Mouse (Mus musculus) myocyte (in vitro differentiated cells): ENCODE measurements around the gene Il17rd. TPM values are rescaled to one million over a fixed set of nuclear protein-coding genes. Genes with fewer than 3 reads are reported as not detected.

ENCODE experiments used
- H3K27me3 ChIP-seq: one replicate; pipeline ENCODE4 v1.6.1; 2011; ENCODE audit not compliant: control insufficient read depth, insufficient read depth, insufficient read length
- H3K36me3 ChIP-seq: one replicate; pipeline ENCODE4 v1.6.1; 2011; ENCODE audit not compliant: control insufficient read depth, insufficient read depth
- H3K4me2 ChIP-seq: one replicate; pipeline ENCODE4 v1.6.1; 2011; ENCODE audit warnings: low read depth, control low read depth
- H3K4me3 ChIP-seq: one replicate; pipeline ENCODE4 v1.5.1; 2011; ENCODE audit warnings: mild to moderate bottlenecking, control low read depth, moderate library complexity
- H3K79me2 ChIP-seq: one replicate; pipeline ENCODE4 v1.6.1; 2011; ENCODE audit not compliant: control insufficient read depth, insufficient read depth
- H3ac ChIP-seq: one replicate; pipeline ENCODE4 v1.6.1; 2011; ENCODE audit not compliant: control insufficient read depth, insufficient read length
- CEBPB ChIP-seq: IDR thresholded peaks from 2 replicates; pipeline ENCODE4 v1.6.1; 2011; ENCODE audit warnings: mild to moderate bottlenecking, moderate library complexity; ENCODE audit not compliant: poor library complexity, insufficient read depth, severe bottlenecking
- E2F4 ChIP-seq: IDR thresholded peaks from one replicate; pipeline ENCODE4 v1.6.1; 2011; ENCODE audit warnings: mild to moderate bottlenecking, control low read depth, moderate library complexity; ENCODE audit not compliant: insufficient read depth
- MAX ChIP-seq: IDR thresholded peaks from one replicate; pipeline ENCODE4 v1.6.1; 2011; ENCODE audit warnings: low read depth, mild to moderate bottlenecking, control low read depth
- MYOD1 ChIP-seq, 3 experiments: IDR thresholded peaks; one replicate each; pipeline ENCODE4 v1.6.1; 2011; ENCODE audit warnings: control low read depth in 2 of 3, low read depth in 2 of 3, mild to moderate bottlenecking in 2 of 3, moderate library complexity in 1 of 3; ENCODE audit not compliant: insufficient read length in 2 of 3, control insufficient read depth in 1 of 3
- MYOG ChIP-seq, 3 experiments: IDR thresholded peaks; one replicate each; pipeline ENCODE4 v1.6.1; 2011; ENCODE audit warnings: control low read depth in 2 of 3, low read depth in 2 of 3, mild to moderate bottlenecking in 2 of 3; ENCODE audit not compliant: insufficient read length in 2 of 3, control insufficient read depth in 1 of 3, insufficient read depth in 1 of 3
- POLR2A ChIP-seq: IDR thresholded peaks from one replicate; pipeline ENCODE4 v1.6.1; 2011; ENCODE audit warnings: low read depth, mild to moderate bottlenecking, control low read depth, moderate library complexity; ENCODE audit not compliant: insufficient read length
- POLR2AphosphoS2 ChIP-seq: IDR thresholded peaks from one replicate; pipeline ENCODE4 v1.6.1; 2011; ENCODE audit warnings: low read depth, control low read depth; ENCODE audit not compliant: insufficient read length
- REST ChIP-seq: IDR thresholded peaks from one replicate; pipeline ENCODE4 v1.6.1; 2011; ENCODE audit warnings: mild to moderate bottlenecking, control low read depth, moderate library complexity; ENCODE audit not compliant: insufficient read depth, insufficient read length
- SRF ChIP-seq: IDR thresholded peaks from one replicate; pipeline ENCODE4 v1.6.1; 2011; ENCODE audit warnings: low read depth; ENCODE audit not compliant: control insufficient read depth, insufficient read length
- TCF12 ChIP-seq: IDR thresholded peaks from one replicate; pipeline ENCODE4 v1.6.1; 2011; ENCODE audit warnings: mild to moderate bottlenecking, control low read depth; ENCODE audit not compliant: poor library complexity, insufficient read depth, severe bottlenecking
- TCF3 ChIP-seq: IDR thresholded peaks from one replicate; pipeline ENCODE4 v1.6.1; 2011; ENCODE audit warnings: low read depth, control low read depth; ENCODE audit not compliant: insufficient read length
- USF1 ChIP-seq: IDR thresholded peaks from one replicate; pipeline ENCODE4 v1.6.1; 2011; ENCODE audit warnings: low read depth, mild to moderate bottlenecking, control low read depth, moderate library complexity
- polyA plus RNA-seq: library from polyadenylated mRNA; unstranded; fragments of >200 nt; fragmentation: generic; extraction: Trizol; gene quantifications from one replicate; pipeline ENCODE4 v1.2.1, GENCODE M21; 2012; ENCODE audit warnings: missing spikeins

Gene Il17rd
- polyA plus RNA-seq, 1 experiment, result 1.9 TPM

DNA sequence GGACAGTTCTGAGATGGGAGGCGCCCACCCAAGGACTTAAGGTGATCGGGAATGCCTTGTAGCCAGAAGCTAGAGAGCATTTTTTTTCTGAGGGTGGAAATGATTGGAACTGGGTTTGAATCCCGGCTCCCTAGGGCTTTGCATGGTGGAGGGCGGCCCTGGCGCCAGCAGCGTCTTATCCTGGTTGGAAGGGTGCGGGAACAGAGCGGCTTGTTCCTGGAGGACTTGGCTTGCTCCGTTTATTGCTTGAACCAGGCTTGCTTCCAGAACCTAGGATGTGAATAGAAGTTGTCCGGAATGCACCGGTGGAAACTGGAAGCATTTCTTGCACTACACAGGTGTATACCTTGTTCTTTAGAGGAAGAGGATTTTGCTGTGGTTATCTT is 76.5 kb downstream of the Il17rd start:
- Histone ChIP-seq H3K4me2 (peak overlapping the region; percentile 91), H3K4me3 (peak overlapping the region; percentile 42), H3K79me2 (no peaks in the 10 kb centered on the region), H3K36me3 (no peaks in the 10 kb centered on the region), H3K27me3 (no peaks in the 10 kb centered on the region), H3ac (no peak overlapping the region)
- TF ChIP-seq MAX (no peak), MYOG (IDR thresholded peaks at IDR 0.05; ENCODE audit: control insufficient read depth in 1 of 3, insufficient read depth in 1 of 3, insufficient read length in 2 of 3, low read depth in 2 of 3) (no peak), MYOD1 (IDR thresholded peaks at IDR 0.05; ENCODE audit: control insufficient read depth in 1 of 3, insufficient read length in 2 of 3, low read depth in 2 of 3) (no peak), USF1 (no peak), POLR2AphosphoS2 (no peak), REST (no peak)

DNA sequence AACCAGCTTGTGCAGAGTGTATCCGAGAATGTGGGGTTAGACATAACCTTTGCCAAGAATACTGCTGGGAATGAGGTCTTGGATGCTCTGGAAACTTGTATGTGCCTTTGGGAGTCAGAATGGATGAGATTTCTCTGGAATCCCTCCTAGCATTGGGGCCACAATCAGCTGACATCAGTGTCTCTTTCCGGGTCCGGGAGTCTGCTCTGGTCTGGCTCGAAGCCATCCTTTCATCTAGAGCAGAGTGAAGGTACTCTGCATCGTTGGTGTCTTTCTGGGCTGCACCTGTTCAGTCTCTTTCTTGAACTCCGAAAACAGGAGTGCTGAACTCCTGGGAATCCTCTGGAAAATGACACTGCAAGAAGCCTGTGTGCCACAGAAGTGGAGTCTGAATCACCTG is 77.2 kb downstream of the Il17rd start:
- no peaks in the 10 kb centered on the region for H3K36me3 ChIP-seq
- no peak overlapping the region for H3ac ChIP-seq
- peak overlapping the region; percentile 42 for H3K4me3 ChIP-seq
- no peak for TF ChIP-seq E2F4
- TF ChIP-seq MYOD1 (IDR thresholded peaks at IDR 0.05; ENCODE audit: control insufficient read depth in 1 of 3, insufficient read length in 2 of 3, low read depth in 2 of 3), result no peak
- no peak for TF ChIP-seq SRF
- TF ChIP-seq REST, result no peak
- TF ChIP-seq MAX, result no peak
- TF ChIP-seq POLR2AphosphoS2, result no peak
- TF ChIP-seq POLR2A, result no peak
- TF ChIP-seq MYOG (IDR thresholded peaks at IDR 0.05; ENCODE audit: control insufficient read depth in 1 of 3, insufficient read depth in 1 of 3, insufficient read length in 2 of 3, low read depth in 2 of 3), result no peak
- no peak for TF ChIP-seq TCF12
- no peak for TF ChIP-seq USF1
- no peak for TF ChIP-seq CEBPB
- TF ChIP-seq TCF3, result no peak
- H3K79me2 ChIP-seq, result no peaks in the 10 kb centered on the region
- H3K27me3 ChIP-seq, result no peaks in the 10 kb centered on the region
- H3K4me2 ChIP-seq, result peak overlapping the region; percentile 91

DNA sequence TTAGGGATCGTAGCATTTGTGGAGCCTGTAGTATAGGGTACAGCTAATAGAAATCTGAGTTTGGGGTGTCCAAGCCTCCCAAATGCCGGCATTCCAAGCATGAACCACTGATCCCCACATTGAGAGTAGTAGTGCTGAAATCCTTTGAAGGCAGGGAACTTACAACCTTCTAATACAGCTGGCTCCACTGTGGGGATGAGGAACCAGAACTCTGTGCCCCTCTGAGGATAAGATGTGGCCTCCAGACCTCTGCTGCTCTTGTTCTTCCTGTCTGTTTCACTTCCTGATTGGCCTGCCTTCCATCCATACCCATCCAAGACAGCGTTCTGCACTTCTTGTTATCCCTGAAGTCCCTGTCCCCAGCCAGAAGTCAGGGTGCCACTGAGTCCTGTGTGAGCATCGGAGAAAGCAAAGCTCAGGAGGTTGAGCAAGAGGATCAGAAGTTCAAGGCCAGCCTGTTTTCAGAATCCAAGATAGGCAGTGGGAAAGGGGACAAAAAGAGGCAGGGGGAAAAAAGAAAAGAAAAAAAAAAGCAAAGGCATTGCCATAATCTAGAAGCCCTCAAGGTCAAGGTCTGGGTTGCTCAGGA is 77.9 kb downstream of the Il17rd start:
- Histone ChIP-seq H3ac (no peak overlapping the region), H3K79me2 (no peaks in the 10 kb centered on the region), H3K27me3 (no peaks in the 10 kb centered on the region), H3K36me3 (no peaks in the 10 kb centered on the region), H3K4me3 (no peak overlapping the region), H3K4me2 (peak overlapping the region; percentile 91)
- TF ChIP-seq POLR2A, result no peak
- no peak for TF ChIP-seq USF1
- TF ChIP-seq TCF12, result no peak
- no peak for TF ChIP-seq MYOG (IDR thresholded peaks at IDR 0.05; ENCODE audit: control insufficient read depth in 1 of 3, insufficient read depth in 1 of 3, insufficient read length in 2 of 3, low read depth in 2 of 3)
- TF ChIP-seq TCF3, result no peak
- TF ChIP-seq MYOD1 (IDR thresholded peaks at IDR 0.05; ENCODE audit: control insufficient read depth in 1 of 3, insufficient read length in 2 of 3, low read depth in 2 of 3), result no peak
- TF ChIP-seq CEBPB, result no peak
- TF ChIP-seq REST, result no peak

DNA sequence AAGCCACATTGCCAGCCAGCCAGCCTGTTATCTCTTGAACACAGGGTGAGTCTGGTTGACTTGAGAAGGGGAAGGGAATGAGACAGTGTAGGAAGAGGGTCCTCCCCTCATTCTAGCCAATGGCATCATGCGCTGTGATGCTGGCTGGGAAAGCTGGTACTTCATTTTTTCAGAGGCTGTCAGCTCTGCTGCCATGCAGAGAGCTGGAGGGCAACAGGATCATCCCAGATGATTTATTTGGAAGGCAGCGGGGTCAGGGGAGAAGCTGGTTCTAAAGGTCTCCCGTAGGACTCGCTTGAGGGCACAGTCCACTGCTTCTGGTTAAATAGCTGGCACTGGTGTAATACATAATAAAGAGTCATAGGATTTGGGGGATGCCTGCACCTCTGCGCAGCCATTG is 79.8 kb downstream of the Il17rd start:
- H3K4me2 ChIP-seq, result no peak overlapping the region
- H3K27me3 ChIP-seq, result no peaks in the 10 kb centered on the region
- no peak overlapping the region for H3K4me3 ChIP-seq
- no peaks in the 10 kb centered on the region for H3K36me3 ChIP-seq
- TF ChIP-seq E2F4, result no peak
- no peak for TF ChIP-seq POLR2A
- TF ChIP-seq CEBPB, result no peak
- TF ChIP-seq POLR2AphosphoS2, result no peak
- TF ChIP-seq REST, result no peak
- TF ChIP-seq SRF, result no peak
- TF ChIP-seq MYOG (IDR thresholded peaks at IDR 0.05; ENCODE audit: control insufficient read depth in 1 of 3, insufficient read depth in 1 of 3, insufficient read length in 2 of 3, low read depth in 2 of 3), result no peak
- TF ChIP-seq TCF3, result no peak
- TF ChIP-seq MAX, result no peak
- no peak for TF ChIP-seq USF1
- TF ChIP-seq MYOD1 (IDR thresholded peaks at IDR 0.05; ENCODE audit: control insufficient read depth in 1 of 3, insufficient read length in 2 of 3, low read depth in 2 of 3), result no peak
- no peaks in the 10 kb centered on the region for H3K79me2 ChIP-seq
- no peak overlapping the region for H3ac ChIP-seq

DNA sequence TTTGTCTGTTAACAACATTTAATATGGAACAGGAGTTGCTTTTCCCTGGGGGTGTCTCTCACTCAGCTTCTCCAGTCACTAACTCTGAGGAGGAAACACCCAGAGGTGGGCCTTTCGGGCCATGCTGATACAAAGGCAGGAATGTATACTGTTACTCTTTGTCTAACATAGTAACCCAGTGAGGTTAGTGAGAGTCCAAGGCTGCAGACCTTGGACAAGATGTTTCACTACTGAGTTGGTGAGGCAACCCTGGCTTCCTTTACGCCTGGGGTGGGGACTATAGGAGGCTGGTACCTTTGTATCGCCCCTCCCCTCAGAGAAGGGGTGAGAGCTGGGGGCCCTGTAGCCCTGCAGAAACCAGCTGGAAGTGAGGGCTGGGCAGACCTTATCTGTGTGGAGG is 83.9 kb downstream of the Il17rd start:
- Histone ChIP-seq H3K4me3 (no peak overlapping the region), H3K27me3 (no peaks in the 10 kb centered on the region), H3K79me2 (no peaks in the 10 kb centered on the region), H3ac (no peak overlapping the region), H3K4me2 (peak overlapping the region; percentile 64), H3K36me3 (no peaks in the 10 kb centered on the region)
- no peak for TF ChIP-seq POLR2A
- TF ChIP-seq TCF12, result no peak
- TF ChIP-seq MAX, result no peak
- no peak for TF ChIP-seq POLR2AphosphoS2
- no peak for TF ChIP-seq CEBPB
- TF ChIP-seq MYOD1 (IDR thresholded peaks at IDR 0.05; ENCODE audit: control insufficient read depth in 1 of 3, insufficient read length in 2 of 3, low read depth in 2 of 3), result no peak
- no peak for TF ChIP-seq REST
- TF ChIP-seq USF1, result no peak
- no peak for TF ChIP-seq SRF
